Mouse (Mus musculus) small intestine, adult 2 months (tissue): ENCODE measurements around the gene Rnf126.

ENCODE experiments used
- CTCF ChIP-seq: fragments of 200-500 bp; IDR thresholded peaks from 2 replicates; pipeline ENCODE4 v1.5.1; 2012; ENCODE audit warnings: low read depth, mild to moderate bottlenecking, control low read depth, inconsistent platforms, low read length, moderate library complexity, mixed read lengths; ENCODE audit not compliant: insufficient replicate concordance, insufficient read length; ENCODE audit errors: extremely low read depth
- POLR2A ChIP-seq: fragments of 200-500 bp; IDR thresholded peaks from 2 replicates; pipeline ENCODE4 v1.6.1; 2012; ENCODE audit warnings: low read depth, mild to moderate bottlenecking, control low read depth, inconsistent platforms, low read length, moderate library complexity

GRCm38 (mm10) chr10:79803716-79804323 is 37.1 kb upstream of the Rnf126 start:
- no peak for TF ChIP-seq CTCF
- TF ChIP-seq POLR2A = no peak
